Mouse (Mus musculus): ENCODE data around the gene Hist2h2aa1.
"Not testable (repeated sequence)": the region's sequence is repeated elsewhere in the genome, so short reads cannot be mapped to it uniquely, and the experiment has no call there.

The Hist2h2aa1 gene

GRCm38 (mm10) chr3:96287334-96287733 is 42.0 kb downstream of the Hist2h2aa1 start:
- not testable (repeated sequence) for DNase-seq

- DNase-seq: no peak
These were observed 43.9 kb downstream of the Hist2h2aa1 start for GRCm38 (mm10) chr3:96289201-96289600.

GRCm38 (mm10) chr3:96290727-96291126 is 45.4 kb downstream of the Hist2h2aa1 start:
- not testable (repeated sequence) for DNase-seq

- no peak for DNase-seq
These were observed 47.3 kb downstream of the Hist2h2aa1 start for GRCm38 (mm10) chr3:96292641-96293040.

GRCm38 (mm10) chr3:96293368-96293767 is 48.1 kb downstream of the Hist2h2aa1 start:
- no peak for DNase-seq

GRCm38 (mm10) chr3:96293787-96294186 is 48.5 kb downstream of the Hist2h2aa1 start, which contains the start of gene Fcgr1:
TSS of gene Fcgr1 (minus strand) at chr3:96293969.
- no peak for DNase-seq

Data from cerebellum, adult 18-20 months (tissue).